Mouse (Mus musculus): Measurements from ENCODE around the gene Scamp3. TPM values are rescaled to one million over a fixed set of nuclear protein-coding genes. Genes with fewer than 3 reads are reported as not detected.
"Not testable (repeated sequence)": the region's sequence is repeated elsewhere in the genome, so short reads cannot be mapped to it uniquely, and the experiment has no call there.

Scamp3 gene
- polyA plus RNA-seq, 1 experiment from 2014 or later, result 109 TPM

- Histone ChIP-seq H3K4me1 (peaks cover 6% of the 10 kb centered on the region), H3K4me3 (no peak overlapping the region), H3K9ac (no peak overlapping the region), H3K36me3 (peaks cover 69% of the 10 kb centered on the region), H3K27ac (no peak overlapping the region), H3K27me3 (replicated peaks) (no peaks in the 10 kb centered on the region), H3K4me2 (replicated peaks) (no peak overlapping the region), H3K9me3 (no peaks in the 10 kb centered on the region)
- no peak for ATAC-seq (ENCODE audit: low FRiP score, low read depth)
- 93% methylated on average over 7 of the region's 7 CpGs for WGBS
These were observed 28.8 kb downstream of the Scamp3 start for GRCm38 (mm10) chr3:89206079-89206478.

GRCm38 (mm10) chr3:89206695-89207094 lies 29.4 kb downstream of the Scamp3 start:
- H3K4me1 ChIP-seq, result peaks cover 6% of the 10 kb centered on the region
- no peak overlapping the region for H3K27ac ChIP-seq
- H3K27me3 ChIP-seq (replicated peaks), result no peaks in the 10 kb centered on the region
- no peak for ATAC-seq (ENCODE audit: low FRiP score, low read depth)
- peaks cover 70% of the 10 kb centered on the region for H3K36me3 ChIP-seq
- no peak overlapping the region for H3K4me2 ChIP-seq (replicated peaks)
- H3K9me3 ChIP-seq, result no peaks in the 10 kb centered on the region
- no peak overlapping the region for H3K9ac ChIP-seq
- no peak overlapping the region for H3K4me3 ChIP-seq
- WGBS, result 93% methylated on average over 2 of the region's 2 CpGs

- 0 out of 2 replicates have a peak overlapping the region, but pooled peaks have one; percentile 3 for H3K4me2 ChIP-seq (replicated peaks)
- peaks cover 12% of the 10 kb centered on the region for H3K4me1 ChIP-seq
- H3K4me3 ChIP-seq, result no peak overlapping the region
- 92% methylated on average over 13 of the region's 13 CpGs for whole genome bisulfite sequencing
- ATAC-seq (ENCODE audit: low FRiP score, low read depth), result no peak
- no peaks in the 10 kb centered on the region for H3K27me3 ChIP-seq (replicated peaks)
- H3K27ac ChIP-seq, result no peak overlapping the region
- no peak overlapping the region for H3K9ac ChIP-seq
- H3K9me3 ChIP-seq, result no peaks in the 10 kb centered on the region
- peaks cover 70% of the 10 kb centered on the region for H3K36me3 ChIP-seq
These were observed 30.9 kb downstream of the Scamp3 start for GRCm38 (mm10) chr3:89208075-89208657.

GRCm38 (mm10) chr3:89208736-89209135 lies 31.5 kb downstream of the Scamp3 start:
- WGBS, result 85% methylated on average over 6 of the region's 6 CpGs
- Histone ChIP-seq H3K4me2 (replicated peaks) (no peak overlapping the region), H3K9me3 (no peaks in the 10 kb centered on the region), H3K27me3 (replicated peaks) (no peaks in the 10 kb centered on the region), H3K27ac (no peak overlapping the region), H3K4me3 (no peak overlapping the region), H3K9ac (0 out of 2 replicates have a peak overlapping the region, but pooled peaks have one; percentile 2), H3K36me3 (peaks cover 70% of the 10 kb centered on the region), H3K4me1 (peaks cover 10% of the 10 kb centered on the region)
- ATAC-seq (ENCODE audit: low FRiP score, low read depth), result no peak

GRCm38 (mm10) chr3:89209731-89210130 lies 32.5 kb downstream of the Scamp3 start:
- Histone ChIP-seq H3K9ac (0 out of 2 replicates have a peak overlapping the region, but pooled peaks have one; percentile 2), H3K36me3 (peaks cover 63% of the 10 kb centered on the region), H3K4me2 (replicated peaks) (no peak overlapping the region), H3K27ac (no peak overlapping the region), H3K4me1 (peaks cover 14% of the 10 kb centered on the region), H3K27me3 (replicated peaks) (no peaks in the 10 kb centered on the region), H3K4me3 (no peak overlapping the region), H3K9me3 (no peaks in the 10 kb centered on the region)
- ATAC-seq (ENCODE audit: low FRiP score, low read depth), result no peak
- WGBS, result 91% methylated on average over 7 of the region's 7 CpGs

GRCm38 (mm10) chr3:89210162-89210561 lies 32.9 kb downstream of the Scamp3 start:
- no peak for ATAC-seq (ENCODE audit: low FRiP score, low read depth)
- peaks cover 59% of the 10 kb centered on the region for H3K36me3 ChIP-seq
- H3K9ac ChIP-seq, result no peak overlapping the region
- no peak overlapping the region for H3K4me3 ChIP-seq
- H3K27me3 ChIP-seq (replicated peaks), result no peaks in the 10 kb centered on the region
- 92% methylated on average over 13 of the region's 13 CpGs for WGBS
- peaks cover 19% of the 10 kb centered on the region for H3K4me1 ChIP-seq
- no peak overlapping the region for H3K4me2 ChIP-seq (replicated peaks)
- no peak overlapping the region for H3K27ac ChIP-seq
- H3K9me3 ChIP-seq, result no peaks in the 10 kb centered on the region

- Histone ChIP-seq H3K4me3 (no peak overlapping the region), H3K36me3 (peaks cover 54% of the 10 kb centered on the region), H3K9me3 (no peaks in the 10 kb centered on the region), H3K9ac (no peak overlapping the region), H3K4me1 (peaks cover 24% of the 10 kb centered on the region), H3K27me3 (replicated peaks) (no peaks in the 10 kb centered on the region), H3K4me2 (replicated peaks) (no peak overlapping the region), H3K27ac (no peak overlapping the region)
- WGBS, result 88% methylated on average over 7 of the region's 7 CpGs
- ATAC-seq (ENCODE audit: low FRiP score, low read depth), result no peak
These were observed 33.5 kb downstream of the Scamp3 start for GRCm38 (mm10) chr3:89210731-89211130.

- peak overlapping the region; percentile 89 for H3K27ac ChIP-seq
- H3K4me2 ChIP-seq (replicated peaks), result peak overlapping the region; percentile 73
- peak overlapping the region; percentile 82 for H3K4me3 ChIP-seq
- no peaks in the 10 kb centered on the region for H3K27me3 ChIP-seq (replicated peaks)
- ATAC-seq (ENCODE audit: low FRiP score, low read depth), result peak; percentile 89
- peaks cover 26% of the 10 kb centered on the region for H3K36me3 ChIP-seq
- peak overlapping the region; percentile 81 for H3K9ac ChIP-seq
- under 1% methylated on average over 69 of the region's 69 CpGs for WGBS
- H3K9me3 ChIP-seq, result no peaks in the 10 kb centered on the region
- H3K4me1 ChIP-seq, result peaks cover 29% of the 10 kb centered on the region
These were observed 36.7 kb downstream of the Scamp3 start for GRCm38 (mm10) chr3:89213803-89214530.

GRCm38 (mm10) chr3:89214681-89215411 lies 37.6 kb downstream of the Scamp3 start, which contains the start of gene Thbs3:
TSS of gene Thbs3 (plus strand) at chr3:89215180.
- Histone ChIP-seq H3K4me1 (peaks cover 29% of the 10 kb centered on the region), H3K9ac (peak within 1 kb of the TSS; percentile 81), H3K36me3 (peaks cover 21% of the 10 kb centered on the region), H3K27me3 (replicated peaks) (no peaks in the 10 kb centered on the region), H3K4me2 (replicated peaks) (peak within 1 kb of the TSS; percentile 73), H3K27ac (peak within 1 kb of the TSS; percentile 89), H3K9me3 (no peaks in the 10 kb centered on the region), H3K4me3 (peak within 1 kb of the TSS; percentile 82)
- ATAC-seq (ENCODE audit: low FRiP score, low read depth), result 0 out of 2 replicates have a peak, but pooled peaks have one; percentile 12
- 1% methylated on average over 18 of the region's 19 CpGs for WGBS

GRCm38 (mm10) chr3:89215853-89216252 lies 38.6 kb downstream of the Scamp3 start:
- Histone ChIP-seq H3K9me3 (no peaks in the 10 kb centered on the region), H3K9ac (peak overlapping the region; percentile 81), H3K4me3 (peak overlapping the region; percentile 82), H3K4me1 (peaks cover 29% of the 10 kb centered on the region), H3K36me3 (peaks cover 11% of the 10 kb centered on the region), H3K27ac (0 out of 2 replicates have a peak overlapping the region, but pooled peaks have one; percentile 89), H3K4me2 (replicated peaks) (peak overlapping the region; percentile 73), H3K27me3 (replicated peaks) (no peaks in the 10 kb centered on the region)
- ATAC-seq (ENCODE audit: low FRiP score, low read depth), result peak; percentile 24
- WGBS, result under 1% methylated on average over 6 of the region's 6 CpGs

- ATAC-seq (ENCODE audit: low FRiP score, low read depth); H3K9me3 ChIP-seq; H3K27me3 ChIP-seq (replicated peaks); H3K9ac ChIP-seq; H3K4me3 ChIP-seq; H3K27ac ChIP-seq: not testable (repeated sequence)
- Histone ChIP-seq H3K4me2 (replicated peaks) (peak overlapping the region; percentile 73), H3K4me1 (peaks cover 29% of the 10 kb centered on the region), H3K36me3 (peaks cover 10% of the 10 kb centered on the region; the same call in 1 of the 2 replicates)
- WGBS, result 73% methylated on average over 7 of the region's 7 CpGs
These were observed 39.1 kb downstream of the Scamp3 start for GRCm38 (mm10) chr3:89216407-89216806.

GRCm38 (mm10) chr3:89218271-89218670 lies 41.0 kb downstream of the Scamp3 start:
- 81% methylated on average over 1 of the region's 1 CpGs for WGBS
- no peaks in the 10 kb centered on the region for H3K9me3 ChIP-seq
- ATAC-seq (ENCODE audit: low FRiP score, low read depth), result no peak
- peaks cover 27% of the 10 kb centered on the region for H3K4me1 ChIP-seq
- no peak overlapping the region for H3K4me3 ChIP-seq
- H3K4me2 ChIP-seq (replicated peaks), result no peak overlapping the region
- H3K9ac ChIP-seq, result no peak overlapping the region
- H3K27me3 ChIP-seq (replicated peaks), result no peaks in the 10 kb centered on the region
- no peak overlapping the region for H3K27ac ChIP-seq
- peaks cover 18% of the 10 kb centered on the region; the same call in 1 of the 2 replicates for H3K36me3 ChIP-seq
